Mouse (Mus musculus) spleen, adult 2 months (tissue): ENCODE measurements around the gene Hspa4. TPM values are rescaled to one million over a fixed set of nuclear protein-coding genes. Genes with fewer than 3 reads are reported as not detected.

Experiments used
- DNase-seq, 2 experiments: peaks; one replicate each; pipeline versions ENCODE4 v3.0.0 to v3.0.0-alpha.2; 2012 to 2021; ENCODE audit warnings: low spot score in 2 of 2, low read depth in 1 of 2
- H3K27ac ChIP-seq: fragments of 200-500 bp; 2 replicates; pipeline ENCODE4 v1.5.1; 2012; ENCODE audit warnings: low read length, inconsistent platforms; ENCODE audit not compliant: insufficient read depth
- H3K27me3 ChIP-seq: fragments of 200-500 bp; 2 replicates; pipeline ENCODE4 v1.6.1; 2012; ENCODE audit warnings: mild to moderate bottlenecking, moderate library complexity, low read length, inconsistent platforms; ENCODE audit not compliant: control insufficient read depth, insufficient read depth
- H3K36me3 ChIP-seq: fragments of 200-500 bp; 2 replicates; pipeline ENCODE4 v1.6.1; 2012; ENCODE audit warnings: mild to moderate bottlenecking, low read length, inconsistent platforms; ENCODE audit not compliant: control insufficient read depth, insufficient read depth
- H3K4me1 ChIP-seq: fragments of 200-500 bp; 2 replicates; pipeline ENCODE4 v1.6.1; 2011; ENCODE audit warnings: inconsistent platforms; ENCODE audit not compliant: control insufficient read depth, insufficient read depth, insufficient read length
- H3K4me3 ChIP-seq: fragments of 200-500 bp; 2 replicates; pipeline ENCODE4 v1.5.1; 2011; ENCODE audit warnings: mild to moderate bottlenecking, inconsistent platforms; ENCODE audit not compliant: insufficient read depth, insufficient read length; ENCODE audit errors: extremely low read depth
- CTCF ChIP-seq: fragments of 200-500 bp; IDR thresholded peaks from 2 replicates; pipeline ENCODE4 v1.5.1; 2011; ENCODE audit warnings: mild to moderate bottlenecking, inconsistent platforms; ENCODE audit not compliant: insufficient read depth, insufficient read length, insufficient replicate concordance; ENCODE audit errors: extremely low read depth
- POLR2A ChIP-seq: fragments of 200-500 bp; IDR thresholded peaks from 2 replicates; pipeline ENCODE4 v1.6.1; 2011; ENCODE audit warnings: low read depth, low read length, inconsistent platforms
- WGBS: fragments of 180-500 bp; shearing (Covaris S2); methylation state at CpG from one replicate; pipeline ENCODE4 v1.1.7; 2018; 5-methylcytosine and 5-hydroxymethylcytosine counted together
- polyA plus RNA-seq: library from polyadenylated mRNA; depleted of rRNA; stranded (reverse); fragments of >200 nt; gene quantifications from 2 replicates; pipeline ENCODE4 v1.2.3, GENCODE M21; 2012

The Hspa4 gene
- polyA plus RNA-seq, 1 experiment = 12.7 TPM

DNA sequence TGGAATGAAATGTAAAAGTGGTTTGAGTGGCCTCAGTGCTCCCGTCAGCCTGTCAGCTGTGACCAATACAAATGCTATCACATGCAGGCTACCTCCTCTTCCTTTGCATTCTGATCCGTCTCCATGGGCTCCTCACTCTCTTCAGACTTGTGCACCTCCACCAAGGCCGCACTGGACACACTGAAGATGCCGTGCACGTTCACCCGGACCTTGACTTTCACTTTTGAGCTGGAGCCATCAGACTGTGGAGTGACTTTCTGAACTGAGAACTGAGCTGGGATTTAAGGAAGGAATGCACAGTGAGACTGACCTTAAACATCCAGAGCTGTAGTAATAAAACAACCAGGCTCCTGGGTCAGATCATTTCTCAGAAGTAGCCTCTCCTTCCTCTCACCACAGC, 30.7 kb downstream of the Hspa4 start:
- 94% methylated on average over 6 of the region's 6 CpGs for WGBS
- TF ChIP-seq CTCF (no peak), POLR2A (no peak)
- no peak overlapping the region for H3K4me3 ChIP-seq

DNA sequence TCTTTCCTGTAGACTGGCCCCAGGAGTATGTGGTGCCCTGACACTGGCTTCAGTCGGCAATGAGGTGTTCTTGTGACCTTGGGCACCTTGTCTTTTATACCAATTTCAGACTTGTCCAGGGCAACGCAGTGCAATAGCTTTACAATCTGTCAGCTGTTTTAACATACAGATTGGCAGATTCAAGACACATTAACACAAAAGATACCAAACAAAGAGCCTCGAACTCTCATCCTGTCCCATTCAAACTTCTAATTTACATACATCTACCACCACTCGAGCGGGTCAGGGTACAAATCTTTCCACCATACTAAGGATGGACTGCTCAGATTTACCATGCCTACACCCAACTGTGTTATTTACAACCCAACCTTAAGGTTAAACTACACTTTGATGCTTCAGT, 39.7 kb downstream of the Hspa4 start:
- peaks cover 34% of the 10 kb centered on the region for H3K36me3 ChIP-seq
- no peaks in the 10 kb centered on the region for H3K4me1 ChIP-seq
- TF ChIP-seq CTCF (no peak), POLR2A (no peak)
- DNase-seq = no peak
- H3K27ac ChIP-seq = no peak overlapping the region
- no peak overlapping the region for H3K4me3 ChIP-seq
- no peaks in the 10 kb centered on the region for H3K27me3 ChIP-seq
- 92% methylated on average over 5 of the region's 5 CpGs for WGBS

More for the DNA sequence above, 30.7 kb downstream of the Hspa4 start:
- no peak for DNase-seq
- H3K36me3 ChIP-seq = peaks cover 64% of the 10 kb centered on the region
- H3K4me1 ChIP-seq = no peaks in the 10 kb centered on the region
- H3K27me3 ChIP-seq = no peaks in the 10 kb centered on the region
- no peak overlapping the region for H3K27ac ChIP-seq

DNA sequence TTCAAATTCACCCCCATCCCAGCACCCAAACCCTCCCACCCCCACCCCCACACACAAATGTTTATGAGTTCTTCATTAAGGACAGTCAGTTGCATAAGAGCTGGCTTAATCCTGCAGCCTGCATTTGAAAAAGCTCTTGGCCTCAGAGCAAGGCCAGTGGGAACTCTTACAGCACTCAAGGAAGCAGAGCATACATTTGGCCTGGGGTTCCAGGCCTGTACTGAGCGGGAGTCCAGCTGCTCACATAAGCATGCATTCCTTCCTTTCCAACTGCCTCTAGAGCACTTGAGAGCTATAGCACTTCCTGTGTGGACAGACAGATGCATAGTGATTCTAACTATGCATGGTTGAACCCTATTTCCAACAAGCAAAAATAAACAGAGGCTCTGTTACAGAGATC, 40.2 kb downstream of the Hspa4 start:
- H3K27ac ChIP-seq = no peak overlapping the region
- no peaks in the 10 kb centered on the region for H3K4me1 ChIP-seq
- DNase-seq = no peak
- H3K27me3 ChIP-seq = no peaks in the 10 kb centered on the region
- H3K4me3 ChIP-seq = no peak overlapping the region
- H3K36me3 ChIP-seq = peaks cover 32% of the 10 kb centered on the region
- no peak for TF ChIP-seq POLR2A
- TF ChIP-seq CTCF = no peak
- WGBS = 78% methylated on average over 1 of the region's 1 CpGs

DNA sequence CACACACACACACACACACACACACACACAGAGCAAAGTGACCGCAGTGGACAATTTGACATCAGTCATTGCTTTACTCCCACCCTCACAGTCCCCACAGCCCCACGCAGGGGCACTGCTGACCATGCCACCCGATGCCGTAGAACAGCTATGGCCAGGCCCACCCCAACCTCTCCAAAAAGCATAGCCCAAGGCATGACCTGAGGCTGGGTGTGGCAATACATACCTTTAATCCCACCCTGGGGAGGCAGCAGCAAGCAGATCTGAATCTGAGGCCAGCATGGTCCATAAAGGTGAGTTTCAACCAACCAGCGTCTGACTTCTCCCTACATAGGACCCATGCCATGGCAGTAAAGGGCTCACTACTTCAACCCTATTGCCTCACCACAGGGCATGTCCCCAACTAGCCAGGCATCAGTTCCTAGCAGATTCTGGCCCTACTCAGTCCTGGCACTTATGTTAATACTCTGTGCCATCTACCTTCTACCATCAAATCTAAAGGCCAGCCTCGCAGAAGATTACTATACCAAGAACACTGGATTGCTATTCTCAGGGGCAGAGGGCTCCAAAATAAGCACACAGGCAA, 41.1 kb downstream of the Hspa4 start:
- Histone ChIP-seq H3K27ac (no peak overlapping the region), H3K36me3 (peaks cover 25% of the 10 kb centered on the region), H3K4me3 (no peak overlapping the region), H3K4me1 (no peaks in the 10 kb centered on the region), H3K27me3 (no peaks in the 10 kb centered on the region)
- DNase-seq = no peak
- TF ChIP-seq CTCF (no peak), POLR2A (no peak)
- WGBS = 90% methylated on average over 6 of the region's 6 CpGs

DNA sequence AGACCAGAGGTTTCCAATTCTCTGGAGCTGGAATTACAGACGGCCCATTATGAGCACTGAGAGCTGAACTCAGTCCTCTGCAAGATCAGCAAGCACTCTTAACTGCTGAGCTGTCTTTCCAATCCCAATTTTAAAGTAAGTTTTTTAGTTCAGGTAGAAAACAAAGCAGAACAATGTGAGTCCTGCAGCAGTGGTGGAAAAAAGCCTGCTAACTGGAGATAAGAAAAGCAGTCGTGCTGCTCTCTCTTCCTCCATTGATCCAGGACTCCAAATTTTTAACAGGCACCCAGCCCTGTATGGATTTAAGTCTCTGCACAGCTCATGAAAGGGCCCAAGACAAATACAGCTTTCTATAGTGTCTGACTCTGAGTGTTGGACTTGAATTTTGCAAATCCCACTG, 43.3 kb downstream of the Hspa4 start:
- H3K36me3 ChIP-seq = peaks cover 15% of the 10 kb centered on the region
- no peak for TF ChIP-seq POLR2A
- no peak for TF ChIP-seq CTCF
- H3K4me1 ChIP-seq = no peaks in the 10 kb centered on the region
- WGBS = 77% methylated on average over 2 of the region's 2 CpGs
- no peak overlapping the region for H3K27ac ChIP-seq
- no peak for DNase-seq
- H3K27me3 ChIP-seq = no peaks in the 10 kb centered on the region
- no peak overlapping the region for H3K4me3 ChIP-seq

DNA sequence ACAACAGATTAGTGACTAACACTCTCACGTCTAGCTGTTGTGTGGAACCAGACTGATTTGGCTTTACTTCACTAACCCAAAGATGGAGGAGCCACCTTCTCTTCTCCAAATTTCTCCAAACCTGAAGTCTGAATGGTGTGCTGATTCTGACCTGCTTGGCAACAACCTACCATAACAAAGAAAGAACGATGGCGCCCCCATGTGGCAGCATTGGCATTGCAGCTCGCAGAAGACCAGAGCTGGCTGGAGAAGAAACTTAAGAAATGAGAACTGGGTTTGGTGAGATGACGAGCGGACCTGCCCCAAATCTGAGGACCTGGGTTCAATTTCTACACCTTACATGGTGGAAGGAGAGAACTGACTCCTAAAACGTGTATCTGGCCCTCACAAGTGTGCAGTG, 45.3 kb downstream of the Hspa4 start:
- no peaks in the 10 kb centered on the region for H3K4me1 ChIP-seq
- H3K27ac ChIP-seq = no peak overlapping the region
- TF ChIP-seq CTCF (peak; percentile 78; the same call in 1 of the 2 replicates), POLR2A (no peak)
- no peaks in the 10 kb centered on the region for H3K27me3 ChIP-seq
- WGBS = 30% methylated on average over 7 of the region's 7 CpGs
- 0 out of 2 replicates have a peak, but pooled peaks cover under 1% of the 10 kb centered on the region for H3K36me3 ChIP-seq
- no peak overlapping the region for H3K4me3 ChIP-seq
- peak; percentile 19 to 59 for DNase-seq

DNA sequence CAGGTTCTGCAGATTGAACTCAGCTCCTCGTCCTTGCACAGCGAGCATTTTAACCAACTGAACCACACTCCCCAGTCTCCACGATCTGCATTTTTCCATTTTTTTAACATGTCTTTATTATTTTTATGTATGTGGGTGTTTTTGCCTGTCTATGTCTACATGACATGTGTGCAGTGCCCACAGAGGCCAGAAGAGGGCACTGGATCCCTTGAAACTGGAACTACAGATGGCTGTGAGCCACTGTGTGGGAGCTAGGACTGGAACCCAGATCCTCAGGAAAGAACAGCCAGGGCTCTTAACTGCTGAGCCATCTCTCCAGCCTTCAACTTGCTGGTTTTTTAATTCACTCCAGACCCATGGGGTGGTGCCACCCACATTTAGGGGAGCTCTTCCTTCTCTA, 45.8 kb downstream of the Hspa4 start:
- WGBS = 89% methylated on average over 3 of the region's 3 CpGs
- peak in 1 of 2 experiments; percentile 9 for DNase-seq

More for the DNA sequence above, 45.8 kb downstream of the Hspa4 start:
- Histone ChIP-seq H3K36me3 (no peaks in the 10 kb centered on the region), H3K4me3 (no peak overlapping the region), H3K4me1 (no peaks in the 10 kb centered on the region), H3K27ac (no peak overlapping the region), H3K27me3 (no peaks in the 10 kb centered on the region)
- TF ChIP-seq CTCF = no peak
- no peak for TF ChIP-seq POLR2A
